Mouse (Mus musculus) CH12.LX (cell line): ENCODE results near the gene Zc3hav1. TPM values are rescaled to one million over a fixed set of nuclear protein-coding genes. Genes with fewer than 3 reads are reported as not detected.
"Not testable (repeated sequence)": the region's sequence is repeated elsewhere in the genome, so short reads cannot be mapped to it uniquely, and the experiment has no call there.

Experiments
- DNase-seq: peaks from one replicate; pipeline ENCODE4 v3.0.0-alpha.2; 2013; ENCODE audit errors: extremely low read depth
- H3K27ac ChIP-seq: 2 replicates; pipeline ENCODE4 v1.5.1; 2012; ENCODE audit warnings: low read depth, mild to moderate bottlenecking, control low read depth, moderate library complexity; ENCODE audit not compliant: insufficient read depth
- H3K27me3 ChIP-seq: replicated peaks from 2 replicates; pipeline ENCODE3; 2012; ENCODE audit warnings: inconsistent platforms
- H3K36me3 ChIP-seq, 2 experiments: replicated peaks in 1 of 2; 2 replicates each; pipeline versions ENCODE3 to v1.6.1; 2012; ENCODE audit warnings: inconsistent platforms in 1 of 2, low read length in 1 of 2, mild to moderate bottlenecking in 1 of 2, mixed read lengths in 1 of 2, moderate library complexity in 1 of 2; ENCODE audit not compliant: control insufficient read depth in 1 of 2, insufficient read depth in 1 of 2
- H3K4me1 ChIP-seq, 2 experiments: 2 replicates each; pipeline ENCODE4 v1.6.1; 2012; ENCODE audit warnings: inconsistent platforms in 1 of 2, moderate library complexity in 1 of 2; ENCODE audit not compliant: insufficient read depth in 2 of 2, control insufficient read depth in 1 of 2
- H3K4me2 ChIP-seq: 2 replicates; pipeline ENCODE4 v1.6.1; 2012; ENCODE audit warnings: low read depth, mild to moderate bottlenecking, control low read depth; ENCODE audit not compliant: poor library complexity, insufficient read depth, severe bottlenecking
- H3K4me3 ChIP-seq, 3 experiments: fragments of 150-350 bp in 1 of 3; sonication (generic) in 1 of 3; replicated peaks in 1 of 3; 2 replicates each; pipeline versions ENCODE3 to v1.5.1; 2011 to 2012; ENCODE audit warnings: low read depth in 2 of 3, low read length in 2 of 3, mild to moderate bottlenecking in 2 of 3, moderate library complexity in 2 of 3, control low read depth in 1 of 3, improper control_type of control experiment in 1 of 3, inconsistent platforms in 1 of 3, mixed read lengths in 1 of 3; ENCODE audit not compliant: poor library complexity in 1 of 3
- H3K79me2 ChIP-seq: replicated peaks from 2 replicates; pipeline ENCODE4 v1.6.1; 2012; ENCODE audit warnings: mild to moderate bottlenecking, moderate library complexity; ENCODE audit not compliant: control insufficient read depth, poor library complexity, insufficient read depth, severe bottlenecking; ENCODE audit errors: extremely low read depth
- H3K9ac ChIP-seq: 2 replicates; pipeline ENCODE4 v1.6.1; 2012; ENCODE audit warnings: low read depth, mild to moderate bottlenecking, control low read depth, moderate library complexity; ENCODE audit not compliant: insufficient read depth
- H3K9me3 ChIP-seq: replicated peaks from 2 replicates; pipeline ENCODE3; 2012; ENCODE audit warnings: low read length, inconsistent platforms, mixed read lengths
- CTCF ChIP-seq, 2 experiments: IDR thresholded peaks in 1 of 2; conservative IDR thresholded peaks in 1 of 2; 2 replicates each; pipeline ENCODE4 v1.5.1; 2011 to 2012; ENCODE audit warnings: low read depth in 2 of 2, low read length in 2 of 2, improper control_type of control experiment in 1 of 2, inconsistent platforms in 1 of 2, mild to moderate bottlenecking in 1 of 2, moderate library complexity in 1 of 2
- ELF1 ChIP-seq: IDR thresholded peaks from 2 replicates; pipeline ENCODE4 v1.6.1; 2014; ENCODE audit warnings: low read depth, mild to moderate bottlenecking, inconsistent platforms, low read length, improper control_type of control experiment
- EP300 ChIP-seq: IDR thresholded peaks from 2 replicates; pipeline ENCODE4 v1.6.1; 2011; ENCODE audit warnings: low read length, improper control_type of control experiment
- GABPA ChIP-seq: IDR thresholded peaks from 2 replicates; pipeline ENCODE4 v1.6.1; 2012; ENCODE audit warnings: low read depth, low read length, improper control_type of control experiment, inconsistent platforms; ENCODE audit not compliant: insufficient replicate concordance
- JUN ChIP-seq: IDR thresholded peaks from 2 replicates; pipeline ENCODE4 v1.6.1; 2011; ENCODE audit warnings: low read depth, mild to moderate bottlenecking, low read length, improper control_type of control experiment, moderate library complexity; ENCODE audit not compliant: insufficient read depth
- KAT2A ChIP-seq: IDR thresholded peaks from 2 replicates; pipeline ENCODE4 v1.6.1; 2012; ENCODE audit warnings: low read length, improper control_type of control experiment, inconsistent platforms; ENCODE audit not compliant: insufficient replicate concordance
- MAZ ChIP-seq: IDR thresholded peaks from 2 replicates; pipeline ENCODE4 v1.6.1; 2012; ENCODE audit warnings: low read depth, mild to moderate bottlenecking, inconsistent platforms, low read length, improper control_type of control experiment, moderate library complexity
- MYC ChIP-seq: IDR thresholded peaks from 2 replicates; pipeline ENCODE4 v1.6.1; 2011; ENCODE audit warnings: low read depth, mild to moderate bottlenecking, improper control_type of control experiment, low read length
- NRF1 ChIP-seq: IDR thresholded peaks from 2 replicates; pipeline ENCODE4 v1.6.1; 2014; ENCODE audit warnings: low read depth, mild to moderate bottlenecking, inconsistent platforms, low read length, improper control_type of control experiment, moderate library complexity
- POLR2AphosphoS2 ChIP-seq: IDR thresholded peaks from 2 replicates; pipeline ENCODE4 v1.6.1; 2011; ENCODE audit warnings: low read depth, low read length, improper control_type of control experiment
- RCOR1 ChIP-seq: conservative IDR thresholded peaks from 2 replicates; pipeline ENCODE4 v1.6.1; 2012; ENCODE audit warnings: low read depth, mild to moderate bottlenecking, inconsistent platforms, low read length, improper control_type of control experiment
- SIN3A ChIP-seq: IDR thresholded peaks from 2 replicates; pipeline ENCODE4 v1.6.1; 2012; ENCODE audit warnings: low read length, improper control_type of control experiment, inconsistent platforms
- SMC3 ChIP-seq: IDR thresholded peaks from 2 replicates; pipeline ENCODE4 v1.6.1; 2011; ENCODE audit warnings: low read depth, low read length, improper control_type of control experiment
- ZC3H11A ChIP-seq: IDR thresholded peaks from 2 replicates; pipeline ENCODE4 v1.6.1; 2012; ENCODE audit warnings: low read depth, mild to moderate bottlenecking, inconsistent platforms, low read length, improper control_type of control experiment
- ZNF384 ChIP-seq: IDR thresholded peaks from 2 replicates; pipeline ENCODE4 v1.6.1; 2012; ENCODE audit warnings: low read depth, low read length, improper control_type of control experiment, inconsistent platforms
- dilution Hi-C: fragments of 300-500 bp; cut with MboI; formaldehyde crosslinking; loops from 2 replicates; pipeline ENCODE4 v1.14.3; 2020; ENCODE audit warnings: low sequenced_read_pairs; ENCODE audit not compliant: extremely low pct_unique_long_range_greater_than_20kb, extremely low pct_ligation_motif_present
- in situ Hi-C: fragments of 300-500 bp; cut with MboI; formaldehyde crosslinking; loops from 3 replicates; pipeline ENCODE4 v1.14.3; 2019; ENCODE audit warnings: low sequenced_read_pairs, low pct_ligation_motif_present, low pct_unique_long_range_greater_than_20kb, mixed read lengths
- polyA plus RNA-seq: library from polyadenylated mRNA; unstranded; fragments of >175 nt; gene quantifications from 2 replicates; pipeline ENCODE4 v1.2.1, GENCODE M21; 2012; ENCODE audit warnings: low read depth; ENCODE audit not compliant: insufficient read length
- total RNA-seq, 2 experiments: library from RNA; depleted of rRNA; stranded (reverse); fragments of 300-350 nt in 1 of 2; fragments of >200 nt in 1 of 2; gene quantifications; 2 replicates each; pipeline ENCODE4 v1.2.3; 2012 to 2014

Gene Zc3hav1
- total and polyA plus RNA-seq, 3 experiments = 49.8 to 68.7 (median 58.1) TPM

- DNase-seq, H3K27ac ChIP-seq, H3K9me3 ChIP-seq, in situ Hi-C loops, dilution Hi-C loops, H3K4me2 ChIP-seq, H3K9ac ChIP-seq, H3K27me3 ChIP-seq, H3K4me3 ChIP-seq, H3K79me2 ChIP-seq, H3K36me3 ChIP-seq: not testable (repeated sequence)
- TF ChIP-seq MYC (0 out of 2 replicates have a peak, but pooled peaks have one; percentile 16), CTCF (conservative IDR thresholded peaks at IDR 0.05 in 1 of 2, IDR thresholded peaks at IDR 0.05 in 1 of 2; ENCODE audit: low read depth in 2 of 2, low read length in 2 of 2) (0 out of 4 replicates have a peak, but pooled peaks of 1 of the 2 experiments have one; percentile 3)
- peaks cover 3 to 23% of the 10 kb centered on the region in 2 experiments; a peak in 3 of 4 replicates for H3K4me1 ChIP-seq
Observed at GRCm38 (mm10) chr6:38359044-38359735, 4.8 kb upstream of the Zc3hav1 start.

GRCm38 (mm10) chr6:38358253-38359027, 4.0 kb upstream of the Zc3hav1 start:
- Histone ChIP-seq H3K36me3 (no peaks in the 10 kb centered on the region), H3K4me2 (no peak overlapping the region), H3K4me3 (no peak overlapping the region), H3K4me1 (peaks cover 3 to 23% of the 10 kb centered on the region in 2 experiments; a peak in 3 of 4 replicates), H3K9me3 (no peaks in the 10 kb centered on the region), H3K9ac (no peak overlapping the region), H3K27ac (no peak overlapping the region), H3K79me2 (peaks cover 5% of the 10 kb centered on the region), H3K27me3 (no peaks in the 10 kb centered on the region)
- TF ChIP-seq GABPA = no peak
- no peak for TF ChIP-seq POLR2AphosphoS2
- no peak for TF ChIP-seq ELF1
- no peak for TF ChIP-seq KAT2A
- TF ChIP-seq SMC3 = no peak
- no peak for TF ChIP-seq NRF1
- no peak for TF ChIP-seq ZC3H11A
- no peak for TF ChIP-seq SIN3A
- no peak for TF ChIP-seq MAZ
- no peak for TF ChIP-seq ZNF384
- TF ChIP-seq MYC = no peak
- TF ChIP-seq JUN = no peak
- no peak for TF ChIP-seq RCOR1
- TF ChIP-seq EP300 = no peak
- dilution Hi-C loops = no loop called here
- DNase-seq = no peak
- in situ Hi-C loops = no loop called here
